Mouse (Mus musculus) T-cell, adult 2 months (primary cell): Measurements from ENCODE around the gene Gnl2.

ENCODE experiments used
- DNase-seq: peaks from one replicate; pipeline ENCODE4 v3.0.0; 2022; ENCODE audit warnings: low spot score

Gene Gnl2

DNA sequence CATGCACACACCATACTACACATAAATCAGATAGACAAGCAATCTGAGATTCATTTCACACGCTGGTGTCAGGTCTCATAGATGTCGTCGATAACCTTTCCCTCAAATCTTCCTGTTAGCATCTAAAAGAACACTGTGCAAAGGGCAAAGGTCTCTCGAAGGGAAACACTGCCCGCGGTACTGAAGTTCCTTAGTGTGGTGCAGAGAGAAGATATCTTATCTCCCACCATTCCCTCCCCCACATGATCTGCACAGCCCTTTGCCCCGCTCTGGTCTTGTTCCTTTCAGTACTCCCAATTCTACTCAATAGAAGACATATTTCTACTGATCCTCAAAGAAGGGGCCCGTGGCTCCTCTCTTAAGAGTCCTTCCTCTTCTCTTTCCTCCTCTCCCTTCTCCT, 13.4 kb upstream of the Gnl2 start:
- DNase-seq = no peak

DNA sequence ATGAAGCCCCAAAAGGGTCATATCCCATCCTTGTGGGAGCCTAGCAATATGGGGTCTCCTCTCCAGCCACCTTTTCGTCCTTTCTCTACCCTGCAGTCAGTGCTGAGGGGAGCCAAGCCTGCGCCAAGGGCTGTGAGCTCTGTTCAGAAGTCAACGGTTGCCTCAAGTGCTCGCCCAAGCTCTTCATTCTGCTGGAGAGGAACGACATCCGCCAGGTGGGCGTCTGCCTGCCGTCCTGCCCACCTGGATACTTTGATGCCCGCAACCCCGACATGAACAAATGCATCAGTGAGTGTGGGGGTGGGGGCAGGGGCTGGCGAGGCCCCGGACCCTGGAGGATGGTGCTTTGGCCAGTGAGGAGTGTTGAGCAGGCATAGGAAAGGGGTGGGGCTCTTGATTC, 11.5 kb upstream of the Gnl2 start:
- no peak for DNase-seq

DNA sequence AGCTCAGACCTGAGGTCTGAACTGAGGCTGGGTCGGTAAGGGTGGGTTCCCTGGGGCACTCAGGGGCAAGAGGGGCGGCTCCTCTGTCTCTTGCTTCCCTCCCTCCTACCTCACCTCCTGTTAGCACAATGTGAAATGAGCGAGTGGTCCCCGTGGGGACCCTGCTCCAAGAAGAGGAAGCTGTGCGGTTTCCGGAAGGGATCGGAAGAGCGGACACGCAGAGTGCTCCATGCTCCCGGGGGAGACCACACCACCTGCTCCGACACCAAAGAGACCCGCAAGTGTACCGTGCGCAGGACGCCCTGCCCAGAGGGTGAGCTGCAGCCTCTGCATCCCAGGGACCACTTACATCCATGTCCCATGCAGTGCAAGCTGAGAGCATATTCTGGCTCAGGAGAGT, 8.9 kb upstream of the Gnl2 start:
- DNase-seq = no peak

DNA sequence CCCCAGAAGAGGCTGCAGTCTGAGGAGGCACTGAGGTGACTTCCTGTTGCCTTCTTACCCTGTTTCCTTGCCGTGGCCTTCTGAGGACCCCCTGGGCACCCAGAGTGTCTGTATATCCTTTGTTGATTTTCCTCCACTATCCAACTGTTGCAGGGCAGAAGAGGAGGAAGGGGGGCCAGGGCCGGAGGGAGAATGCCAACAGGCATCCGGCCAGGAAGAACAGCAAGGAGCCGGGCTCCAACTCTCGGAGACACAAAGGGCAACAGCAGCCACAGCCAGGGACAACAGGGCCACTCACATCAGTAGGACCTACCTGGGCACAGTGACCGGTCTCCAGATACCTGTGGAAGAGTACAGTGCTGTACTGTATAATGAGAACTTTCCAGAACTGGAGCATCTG, 8.2 kb upstream of the Gnl2 start:
- no peak for DNase-seq

DNA sequence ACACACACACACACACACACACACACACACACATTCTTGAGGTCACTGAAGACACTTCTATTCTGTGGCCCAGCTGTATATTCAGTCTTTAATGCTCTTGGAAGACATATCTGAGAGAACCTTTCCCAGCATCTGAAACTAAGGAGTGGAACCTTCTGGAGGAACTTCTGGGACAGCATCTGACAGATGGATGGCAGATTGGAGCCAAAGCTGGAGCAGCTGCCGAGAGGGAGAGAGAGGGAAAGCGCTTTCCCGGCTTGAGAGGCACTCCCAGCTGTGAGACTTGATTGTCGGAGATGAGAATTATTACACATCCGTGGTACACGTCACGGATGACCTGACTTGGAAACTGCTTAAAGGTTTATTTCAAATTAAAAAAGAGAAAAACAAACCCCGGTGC, 7.7 kb upstream of the Gnl2 start:
- no peak for DNase-seq

DNA sequence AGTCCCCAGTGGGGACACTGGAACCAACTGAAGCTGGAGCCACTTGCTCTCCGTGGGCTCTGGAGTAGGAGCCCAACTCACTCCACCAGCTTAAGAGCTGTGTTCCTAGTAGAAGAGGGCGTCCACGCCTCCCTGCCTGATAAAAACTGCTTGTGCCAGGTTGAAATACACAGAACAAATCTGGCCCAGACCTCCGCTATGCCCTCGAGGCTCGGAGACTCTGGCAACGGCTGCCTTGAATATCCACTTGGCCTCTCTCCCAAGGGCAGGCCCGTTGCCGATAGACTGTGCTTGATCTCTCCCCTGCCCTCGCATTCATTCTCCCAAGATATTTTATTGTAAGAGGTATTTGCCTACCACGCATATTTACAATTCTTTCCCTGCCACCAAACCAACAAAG, 1.0 kb downstream of the Gnl2 start:
- no peak for DNase-seq

DNA sequence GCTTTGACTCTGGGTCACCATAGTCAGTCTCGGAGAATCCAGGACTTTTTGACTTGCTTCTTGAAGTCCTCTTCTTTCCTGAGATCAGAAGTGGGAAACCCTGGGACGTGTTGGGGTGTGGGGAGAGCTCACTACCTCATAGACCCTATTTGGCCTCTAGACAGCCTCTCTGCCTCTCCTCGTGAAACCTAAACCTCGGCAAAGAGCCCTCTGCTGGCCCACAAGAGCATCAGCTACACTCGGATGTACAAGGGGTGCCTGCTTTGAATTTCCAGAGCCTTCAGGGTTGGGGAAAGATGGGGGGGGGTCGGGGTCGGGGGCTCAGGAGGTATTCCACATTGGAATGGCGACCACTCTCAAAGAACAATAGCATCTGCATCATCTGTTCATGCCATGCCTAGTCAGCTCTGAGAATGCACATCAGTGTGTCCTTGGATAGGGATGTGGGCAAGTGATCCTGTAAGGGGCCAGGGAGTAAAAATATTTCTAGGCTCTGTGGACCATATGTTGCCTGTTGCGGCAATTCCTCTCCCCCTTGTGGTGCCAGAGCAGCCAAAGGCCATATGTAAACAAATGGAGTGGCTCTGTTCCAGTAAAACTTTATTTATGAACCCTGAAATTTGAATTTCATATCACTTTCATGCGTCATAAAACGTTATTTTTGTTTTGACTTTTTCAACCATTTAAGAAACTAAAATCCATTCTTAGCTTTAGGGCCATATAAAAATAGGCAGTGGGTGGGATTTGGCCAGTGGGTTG, 4.6 kb downstream of the Gnl2 start:
- no peak for DNase-seq

DNA sequence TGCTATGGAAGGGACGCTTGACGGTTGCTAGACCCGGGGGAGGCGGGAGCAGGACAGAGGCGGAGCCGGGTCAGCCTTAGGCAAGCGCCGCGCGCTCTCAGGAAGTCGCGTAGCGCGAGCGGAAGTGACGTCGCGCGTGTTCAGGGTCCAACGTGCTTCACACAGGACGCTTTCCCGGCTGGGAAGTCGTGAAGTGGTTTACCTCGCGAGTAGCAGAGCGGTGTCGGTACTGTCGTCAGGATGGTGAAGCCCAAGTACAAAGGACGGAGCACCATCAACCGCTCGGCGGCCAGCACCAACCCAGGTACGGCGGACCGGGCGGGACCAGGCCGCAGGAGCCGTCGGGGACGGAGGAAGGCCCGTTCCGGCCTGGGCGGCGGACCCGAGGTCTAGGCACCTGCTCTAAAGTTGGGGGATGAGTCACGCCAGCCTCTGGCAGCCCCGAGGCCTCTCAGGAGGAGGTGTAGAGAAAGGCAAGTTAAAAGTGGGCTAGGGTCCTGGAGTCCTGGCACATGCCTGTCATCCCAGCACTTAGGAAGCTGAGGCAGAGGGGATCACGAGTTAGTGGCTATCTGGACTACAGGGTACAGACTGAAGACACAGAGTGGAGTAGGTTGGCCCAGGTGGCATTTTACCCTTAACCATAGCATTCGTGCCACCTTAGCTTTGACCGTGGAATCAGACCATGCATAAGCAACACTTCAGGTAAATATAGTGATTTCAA, 13.7 kb downstream of the Gnl2 start:
- peak; percentile 93 for DNase-seq

DNA sequence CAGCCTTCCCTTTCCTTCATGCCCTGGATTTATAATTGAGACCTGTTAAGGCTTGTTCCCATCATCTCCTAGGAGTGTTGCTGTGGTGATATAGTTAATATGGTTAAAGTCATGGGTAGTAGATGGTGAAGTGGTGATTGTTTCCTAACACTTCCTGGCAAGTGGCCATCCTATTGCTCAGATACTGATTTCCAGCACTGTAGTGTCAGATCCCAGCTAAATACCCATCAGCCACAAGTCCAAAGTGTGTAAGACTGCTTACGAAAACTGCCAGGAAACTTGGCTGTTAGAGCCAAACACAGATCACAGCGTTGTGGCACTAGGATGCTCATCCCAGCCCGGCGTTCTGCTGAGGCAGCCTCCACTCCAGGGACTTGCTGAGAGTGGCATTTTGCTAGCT, 18.0 kb downstream of the Gnl2 start:
- no peak for DNase-seq

DNA sequence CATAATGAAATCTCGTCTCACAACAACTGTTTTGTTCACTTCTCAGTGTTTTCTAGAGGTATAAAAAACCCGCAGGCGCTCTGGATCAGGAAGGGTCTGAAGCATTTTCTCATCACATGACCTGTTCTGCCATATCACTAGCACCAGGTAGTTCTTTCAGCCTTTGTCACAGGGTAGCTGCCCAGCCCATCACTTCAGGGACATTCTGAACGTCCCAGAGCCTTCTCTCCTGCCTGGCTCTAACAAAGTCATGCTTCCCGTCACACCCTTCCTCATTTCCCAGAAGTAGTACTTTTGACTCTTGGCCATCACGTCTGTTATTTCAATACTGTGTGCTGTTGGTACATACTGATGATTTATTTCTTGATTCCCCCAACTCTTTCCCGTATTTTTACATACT, 28.1 kb downstream of the Gnl2 start:
- DNase-seq = no peak

DNA sequence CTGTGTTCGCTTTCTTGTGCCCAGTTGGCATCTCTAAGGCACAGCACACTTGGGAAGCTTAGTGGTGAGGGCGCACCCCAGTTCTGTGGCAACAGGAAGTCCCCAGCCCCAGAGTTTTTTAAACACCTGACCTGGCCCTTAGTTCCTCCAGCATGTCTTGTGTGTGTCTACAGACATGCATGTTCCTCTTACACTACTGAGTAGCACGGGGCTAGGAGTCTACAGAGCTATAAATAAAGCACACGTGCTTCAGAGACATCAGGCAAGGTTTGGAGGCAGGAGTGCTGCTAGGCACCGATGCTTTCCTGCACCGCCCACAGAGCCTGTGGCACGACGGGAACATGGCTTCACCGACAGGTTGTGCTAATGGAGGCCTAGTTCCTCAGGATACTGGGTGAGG, 39.0 kb downstream of the Gnl2 start:
- DNase-seq = no peak

DNA sequence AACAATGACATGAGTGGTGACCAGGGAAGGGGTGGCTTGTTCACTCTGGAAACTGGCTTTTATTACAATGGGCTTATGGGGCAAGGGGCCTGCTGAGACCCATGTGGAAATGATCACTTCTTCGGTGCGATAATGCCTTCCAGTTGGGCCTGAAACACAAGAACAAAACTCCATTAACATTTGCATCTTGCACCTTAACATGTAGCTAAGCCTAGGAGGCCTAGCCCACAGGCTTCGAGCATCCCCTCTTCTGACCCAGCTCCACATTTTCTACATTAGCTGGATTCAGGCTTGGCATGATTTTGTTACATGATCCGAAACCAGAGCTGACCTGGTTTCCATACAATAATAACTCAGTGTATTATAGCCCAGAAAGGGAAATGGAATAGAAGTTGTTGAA, 40.1 kb downstream of the Gnl2 start:
- no peak for DNase-seq

DNA sequence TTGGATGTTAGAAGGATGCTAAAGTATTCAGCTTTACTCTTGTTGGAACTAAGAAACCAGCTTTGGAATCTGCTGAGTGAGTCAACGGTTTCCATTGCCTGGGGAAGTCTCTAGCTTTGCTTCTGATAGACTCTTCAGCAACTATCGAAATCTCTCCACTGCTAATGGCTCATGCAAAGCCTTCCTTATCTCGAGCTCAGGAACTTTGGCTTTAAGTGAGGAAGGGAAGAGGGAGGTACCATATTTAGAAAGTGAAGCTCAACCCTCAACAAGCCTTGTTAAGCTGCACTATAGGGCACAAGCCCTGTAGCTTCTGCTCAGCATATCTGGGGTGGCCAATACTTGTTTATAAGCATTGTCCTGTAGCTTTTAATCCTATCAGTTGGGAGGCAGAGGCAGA, 40.9 kb downstream of the Gnl2 start:
- no peak for DNase-seq

DNA sequence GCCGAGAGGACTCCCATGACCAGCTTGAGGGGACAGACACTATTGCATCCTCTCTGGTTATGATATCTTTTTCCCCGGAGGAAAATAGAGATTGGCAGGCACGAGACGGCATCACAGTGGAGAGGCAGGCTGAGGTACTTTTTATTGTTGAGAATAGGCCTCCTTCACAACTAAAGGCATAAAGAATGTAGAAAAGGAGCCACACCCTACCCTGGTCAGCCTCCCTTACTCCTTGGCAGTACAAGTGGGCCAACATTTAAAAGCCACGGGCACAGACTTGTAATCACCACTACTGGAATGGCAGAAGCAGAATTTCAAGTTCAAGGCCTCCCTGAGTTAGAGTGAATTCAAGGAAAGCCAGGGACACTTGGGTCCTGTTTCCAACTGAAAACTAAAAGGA, 41.6 kb downstream of the Gnl2 start:
- no peak for DNase-seq

DNA sequence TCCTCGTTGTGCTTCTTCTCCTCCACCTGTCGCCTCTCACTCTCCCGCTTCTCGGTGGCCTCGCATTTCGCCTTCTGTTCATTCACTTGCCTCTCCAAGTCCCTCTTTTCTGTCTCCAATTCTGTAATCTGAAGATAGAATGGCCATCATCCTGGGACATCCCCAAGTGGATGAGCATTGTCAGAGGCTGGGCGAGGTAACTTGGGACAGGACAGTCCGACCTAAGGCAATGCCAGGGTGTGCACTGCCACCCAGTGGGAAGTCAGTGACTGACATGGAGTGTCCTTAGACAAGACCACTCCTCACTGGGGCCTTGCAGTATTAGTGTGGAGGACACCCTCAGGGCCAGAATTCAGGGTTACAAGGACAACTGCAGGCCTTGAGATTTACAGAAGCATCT, 42.6 kb downstream of the Gnl2 start:
- DNase-seq = no peak

DNA sequence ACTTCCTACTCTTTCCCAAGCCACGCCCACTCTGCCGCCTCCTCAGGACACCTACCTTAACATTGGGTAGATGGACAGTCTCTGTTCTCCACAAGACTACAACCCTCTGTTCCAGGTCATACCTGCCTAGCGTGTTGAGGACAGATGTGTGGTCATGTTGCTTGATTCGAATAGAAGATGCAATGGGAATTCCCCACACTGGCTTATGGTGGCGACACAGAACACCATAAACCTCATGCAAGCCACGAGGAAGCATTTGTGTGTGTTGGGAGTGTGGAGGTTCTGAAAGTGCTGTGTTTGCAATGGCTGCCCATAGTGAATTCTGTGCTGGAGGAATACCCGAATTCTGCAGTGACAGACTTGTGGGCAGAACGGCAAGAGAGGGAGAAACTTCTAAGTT, 47.4 kb downstream of the Gnl2 start:
- DNase-seq = no peak

DNA sequence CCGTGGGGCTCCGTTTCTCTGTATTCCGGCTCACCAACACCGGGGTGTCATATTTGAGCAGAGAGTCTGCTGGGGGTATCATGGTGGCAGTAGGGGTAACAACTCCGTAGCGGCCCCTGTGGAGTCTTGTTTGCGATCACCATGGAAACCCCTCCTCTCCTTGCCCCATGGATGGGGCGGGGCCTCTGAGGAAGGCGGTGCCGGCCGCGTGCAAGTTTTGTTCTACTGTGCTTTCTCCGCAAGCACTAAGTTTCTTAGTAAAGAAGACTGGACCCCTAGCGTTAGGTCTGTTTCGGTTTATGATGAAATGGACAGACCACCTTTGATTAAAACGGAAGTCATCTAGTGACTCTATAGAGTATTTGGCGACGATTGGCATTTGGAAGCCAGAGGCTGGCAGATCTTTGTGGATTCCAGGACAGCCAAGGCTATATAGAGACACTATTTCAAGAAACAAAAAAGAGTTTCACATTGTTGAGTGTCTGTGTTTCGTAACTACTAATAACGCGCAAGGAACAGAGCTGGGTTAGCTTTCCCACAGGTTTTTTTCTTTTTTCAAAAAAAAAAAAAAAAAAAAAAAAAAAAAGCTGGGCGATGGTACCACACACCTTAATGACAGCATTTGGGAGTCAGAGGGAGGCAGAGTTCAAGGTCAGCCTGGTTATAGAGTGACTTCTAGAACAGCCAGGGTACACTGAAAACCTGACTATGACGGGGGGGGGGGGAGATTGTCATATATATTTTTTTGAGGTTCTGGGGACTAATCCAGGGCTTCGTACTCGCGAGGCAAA, 49.3 kb downstream of the Gnl2 start, which contains the start of gene Dnali1:
Dnali1 (minus strand) TSS at position 187 of the 791 bp plus-strand sequence.
- DNase-seq = peak; percentile 67

DNA sequence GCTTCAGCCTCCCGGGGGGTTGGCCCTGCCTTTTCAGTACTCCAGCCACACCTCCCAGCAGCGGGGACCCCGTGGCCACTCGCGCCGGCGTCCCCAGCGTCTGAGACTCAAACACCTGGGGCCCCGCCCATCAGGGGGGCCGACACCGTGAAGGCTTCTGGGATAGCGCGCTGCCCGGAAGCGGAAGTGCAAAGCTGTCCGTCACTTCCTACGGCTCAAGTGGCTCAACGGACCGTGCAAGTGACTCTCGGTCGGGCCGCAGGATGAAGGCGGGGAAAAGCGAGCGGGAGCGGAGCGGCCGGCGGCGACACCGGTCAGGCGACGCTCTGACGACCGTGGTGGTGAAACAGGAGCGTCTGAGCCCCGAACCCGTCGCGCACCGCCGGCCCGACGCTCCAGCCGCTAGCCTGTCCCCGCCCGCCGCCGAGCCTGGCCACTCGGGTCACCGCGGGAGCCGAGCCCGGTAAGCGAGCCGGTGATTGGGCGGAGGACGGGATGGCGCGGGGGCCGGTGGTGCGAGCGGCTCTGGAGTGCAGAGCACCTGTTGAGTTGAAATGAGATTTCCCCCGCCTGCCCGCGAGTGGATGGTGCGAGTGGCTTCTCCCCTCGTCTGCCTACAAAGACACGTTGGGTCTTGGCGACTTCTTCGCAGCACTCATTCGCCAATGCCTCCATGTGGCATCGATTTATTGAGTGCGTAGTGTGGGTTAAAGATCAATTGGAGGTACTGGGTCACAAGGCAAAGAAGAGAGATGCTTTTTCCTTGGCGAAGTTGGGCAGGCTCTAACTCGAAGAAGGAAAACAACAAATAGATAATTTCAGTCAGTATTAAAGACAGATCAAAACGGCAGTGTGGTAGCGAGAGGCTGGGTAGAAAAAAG, 50.3 kb downstream of the Gnl2 start, which contains the start of gene Snip1:
Snip1 (plus strand) TSS at position 183 of the 881 bp plus-strand sequence.
- peak; percentile 89 for DNase-seq

DNA sequence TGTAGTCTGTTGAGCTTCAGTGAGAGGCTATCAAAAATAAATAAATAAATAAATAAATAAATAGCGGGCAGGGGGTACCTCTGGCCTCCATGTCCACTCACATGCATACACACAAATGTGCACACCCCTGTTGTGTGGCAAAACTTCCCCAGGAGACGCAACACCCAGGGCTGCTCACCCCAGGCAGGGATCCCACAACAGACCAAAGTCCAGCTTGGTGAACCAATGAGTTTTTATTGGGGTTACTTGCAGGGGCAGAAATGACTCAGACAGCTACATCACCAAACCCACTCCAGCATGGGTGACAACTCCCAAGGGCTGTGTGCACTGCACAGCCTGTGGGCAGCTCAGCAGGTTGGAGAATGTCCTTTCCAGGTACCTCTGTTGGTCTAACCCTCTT, 61.3 kb downstream of the Gnl2 start:
- DNase-seq = no peak

DNA sequence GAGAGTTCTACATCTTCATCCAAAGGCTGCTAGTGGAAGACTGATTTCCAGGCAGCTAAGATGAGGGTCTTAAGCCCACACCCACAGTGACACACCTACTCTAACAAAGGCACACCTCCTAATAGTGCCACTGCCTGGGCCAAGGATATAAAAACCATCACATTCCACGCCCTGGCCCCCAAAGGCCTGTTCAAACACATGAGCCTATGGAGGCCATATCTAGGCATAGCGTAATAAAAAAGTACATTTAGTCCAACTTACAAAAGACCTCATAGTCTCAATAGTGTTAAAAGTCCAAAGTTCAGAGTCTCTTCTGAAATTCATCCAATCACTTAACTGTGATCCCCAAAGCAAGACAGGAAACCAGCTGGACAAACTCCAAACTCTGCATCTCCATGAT, 62.3 kb downstream of the Gnl2 start:
- no peak for DNase-seq

DNA sequence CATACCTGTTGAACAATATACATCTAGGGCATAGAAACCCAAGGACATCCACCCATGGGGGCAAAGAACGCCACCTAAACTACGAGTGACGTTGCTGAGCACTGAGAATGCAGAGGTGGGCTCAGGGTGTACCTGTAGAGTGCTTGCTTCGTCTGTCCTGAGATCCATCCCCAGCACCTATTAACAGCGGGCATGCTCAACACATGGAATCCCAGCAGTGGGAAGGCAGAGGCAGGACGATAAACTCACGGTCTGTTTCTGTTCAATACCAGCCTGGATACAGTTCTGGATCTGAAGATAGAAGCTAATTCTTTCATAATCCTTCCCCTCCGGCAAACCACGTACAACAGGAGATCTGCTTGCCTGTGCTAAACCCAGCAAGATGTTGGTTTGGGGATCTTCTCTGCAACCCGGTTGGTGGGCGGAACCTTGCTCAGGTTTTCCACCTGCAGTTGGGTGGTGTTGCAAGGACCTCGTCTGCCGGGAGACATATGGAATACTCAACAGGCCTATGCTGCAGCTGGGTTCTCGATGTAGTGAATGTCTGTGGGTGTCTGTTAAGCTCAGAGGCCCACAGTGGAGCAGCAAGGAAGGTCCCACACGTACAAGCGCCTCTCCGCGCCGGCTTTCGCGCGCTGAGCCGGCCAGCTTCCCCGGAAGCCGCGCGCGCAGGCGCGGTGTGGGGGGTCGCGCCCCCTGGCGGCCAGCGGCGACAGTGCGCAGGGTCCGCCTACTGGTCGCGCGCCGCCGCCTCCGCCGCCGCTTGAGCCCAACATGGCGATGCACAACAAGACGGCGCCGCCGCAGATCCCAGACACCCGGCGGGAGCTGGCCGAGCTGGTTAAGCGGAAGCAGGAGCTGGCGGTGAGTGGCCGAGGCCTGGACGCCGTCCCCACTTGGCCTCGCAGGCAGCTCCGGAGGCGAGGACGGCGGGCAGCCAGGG, 68.3 kb downstream of the Gnl2 start, which contains the start of gene Meaf6:
Meaf6 (plus strand) TSS at position 732 of the 943 bp plus-strand sequence.
- DNase-seq = peak; percentile 93
